ENCODE assay signal across 8 mouse cellular contexts in the genomic region with DNA sequence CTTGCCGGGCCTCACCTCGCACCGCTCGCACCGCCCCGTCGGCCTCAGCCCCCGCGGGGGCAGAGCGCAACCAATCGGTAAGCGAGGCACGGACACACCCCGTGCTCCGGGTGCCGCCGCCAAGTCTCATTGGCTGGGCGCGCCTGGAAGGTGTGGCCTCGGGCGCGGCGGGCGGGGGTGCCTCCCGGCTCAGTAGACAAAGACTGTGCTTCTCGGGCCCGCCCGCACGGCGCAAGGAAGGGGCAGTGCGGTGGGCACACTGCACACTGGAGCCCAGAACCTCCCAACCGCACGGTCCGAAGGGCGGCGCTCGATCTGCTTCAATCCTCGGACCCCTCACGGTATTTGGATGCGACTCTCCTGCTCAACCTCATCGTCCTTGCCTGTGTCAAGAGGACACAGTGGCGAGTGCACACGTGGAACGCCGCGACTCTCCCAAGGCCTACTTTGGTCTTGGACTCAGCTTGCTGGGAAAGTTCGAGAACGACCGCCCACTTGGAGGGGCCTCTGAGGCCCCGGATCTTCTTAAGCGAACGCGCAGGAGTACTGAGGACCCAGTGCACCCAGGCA. TPM values are rescaled to one million over a fixed set of nuclear protein-coding genes. Genes with fewer than 3 reads are reported as not detected.
DNase-seq lines count a peak whose midpoint lies in the region; ATAC-seq and TF ChIP-seq lines count a peak whose summit lies in the region.

A gene (minus strand): TSS at position 44 of the 570 bp plus-strand sequence.
A gene (plus strand): TSS at position 207 of the 570 bp plus-strand sequence.

- no peaks in the 10 kb centered on the region for H3K9me3 ChIP-seq in embryonic facial prominence, embryonic 15.5 days (replicated peaks)
- no peaks in the 10 kb centered on the region for H3K9me3 ChIP-seq in kidney, embryonic 14.5 days (ENCODE audit: control insufficient read depth, low read length)
- no peaks in the 10 kb centered on the region for H3K9me3 ChIP-seq in limb, embryonic 15.5 days

- peak within 1 kb of the TSS; percentile 85 for H3K4me3 ChIP-seq in bone marrow, adult 2 months (replicated peaks; ENCODE audit: control insufficient read depth, low read depth, low read length)
- H3K4me3 ChIP-seq in embryonic facial prominence, embryonic 15.5 days (replicated peaks), result peak within 1 kb of the TSS; percentile 76
- peak within 1 kb of the TSS; percentile 69 for H3K4me3 ChIP-seq in kidney, embryonic 14.5 days (ENCODE audit: low read length)
- H3K4me3 ChIP-seq in limb, embryonic 15.5 days, result peak within 1 kb of the TSS; percentile 66

- peak; percentile 88 for DNase-seq in 3T3-L1 (ENCODE audit: low read depth, low spot score)
- DNase-seq in heart, adult 9 months (ENCODE audit: low spot score in 2 of 2), result peak; percentile 97 to 98
- DNase-seq in monocyte, adult 2 months (ENCODE audit: low read depth in 1 of 2, low spot score in 2 of 2), result peak; percentile 67 to 83
- peak; percentile 95 for DNase-seq in spleen, postnatal 36 days (ENCODE audit: low spot score in 2 of 2)

- peak within 1 kb of the TSS; percentile 75 for H3K9ac ChIP-seq in embryonic facial prominence, embryonic 15.5 days
- peak within 1 kb of the TSS; percentile 77 for H3K9ac ChIP-seq in kidney, embryonic 14.5 days (ENCODE audit: low read depth, low read length)
- H3K9ac ChIP-seq in limb, embryonic 15.5 days, result peak within 1 kb of the TSS; percentile 57

- ATAC-seq in embryonic facial prominence, embryonic 15.5 days (ENCODE audit: insufficient number of reproducible peaks, low FRiP score, low TSS enrichment, low read depth), result peak; percentile 98
- peak; percentile 98 for ATAC-seq in kidney, embryonic 14.5 days (ENCODE audit: low FRiP score, low TSS enrichment)
- peak; percentile 98 for ATAC-seq in limb, embryonic 15.5 days (ENCODE audit: insufficient number of reproducible peaks, low FRiP score, low TSS enrichment, low read depth)

- peak within 1 kb of the TSS; percentile 52 for H3K27ac ChIP-seq in bone marrow, adult 2 months (ENCODE audit: control insufficient read depth, insufficient read depth, low read depth, low read length, poor library complexity)
- peak within 1 kb of the TSS; percentile 90 for H3K27ac ChIP-seq in embryonic facial prominence, embryonic 15.5 days (replicated peaks)
- peak within 1 kb of the TSS; percentile 57 for H3K27ac ChIP-seq in kidney, embryonic 14.5 days (ENCODE audit: low read depth, low read length)
- peak within 1 kb of the TSS; percentile 90 for H3K27ac ChIP-seq in limb, embryonic 15.5 days

- H3K36me3 ChIP-seq in embryonic facial prominence, embryonic 15.5 days, result peaks cover 6% of the 10 kb centered on the region; the same call in 1 of the 2 replicates
- peaks cover 3% of the 10 kb centered on the region; the same call in 1 of the 2 replicates for H3K36me3 ChIP-seq in kidney, embryonic 14.5 days (ENCODE audit: control insufficient read depth, insufficient read depth, low read length)
- H3K36me3 ChIP-seq in limb, embryonic 15.5 days, result peaks cover 2% of the 10 kb centered on the region

- H3K4me1 ChIP-seq in bone marrow, adult 2 months (ENCODE audit: control insufficient read depth, insufficient read depth, low read length), result peaks cover 13% of the 10 kb centered on the region; the same call in 1 of the 2 replicates
- H3K4me1 ChIP-seq in embryonic facial prominence, embryonic 15.5 days, result peaks cover 35% of the 10 kb centered on the region
- peaks cover 33% of the 10 kb centered on the region for H3K4me1 ChIP-seq in kidney, embryonic 14.5 days (ENCODE audit: control insufficient read depth, insufficient read depth, low read length)
- H3K4me1 ChIP-seq in limb, embryonic 15.5 days, result peaks cover 46% of the 10 kb centered on the region

- WGBS in bone marrow, adult 2 months, result under 1% methylated on average over 53 of the region's 53 CpGs
- whole genome bisulfite sequencing in embryonic facial prominence, embryonic 15.5 days, result under 1% methylated on average over 53 of the region's 53 CpGs
- WGBS in kidney, embryonic 14.5 days, result under 1% methylated on average over 53 of the region's 53 CpGs
- WGBS in limb, embryonic 15.5 days, result under 1% methylated on average over 52 of the region's 53 CpGs

- TF ChIP-seq CTCF in bone marrow, adult 2 months (IDR thresholded peaks at IDR 0.05; ENCODE audit: control insufficient read depth, insufficient read depth, low read length), result no peak

- no peak for TF ChIP-seq POLR2A in bone marrow, adult 2 months (IDR thresholded peaks at IDR 0.05; ENCODE audit: borderline replicate concordance, control insufficient read depth, low read depth, low read length)

- no peaks in the 10 kb centered on the region for H3K27me3 ChIP-seq in embryonic facial prominence, embryonic 15.5 days
- no peaks in the 10 kb centered on the region for H3K27me3 ChIP-seq in kidney, embryonic 14.5 days (ENCODE audit: control insufficient read depth, insufficient read depth, low read length)
- H3K27me3 ChIP-seq in limb, embryonic 15.5 days, result no peaks in the 10 kb centered on the region

- H3K4me2 ChIP-seq in embryonic facial prominence, embryonic 15.5 days (replicated peaks), result peak within 1 kb of the TSS; percentile 93
- H3K4me2 ChIP-seq in kidney, embryonic 14.5 days (replicated peaks; ENCODE audit: low read depth, low read length), result peak within 1 kb of the TSS; percentile 98
- H3K4me2 ChIP-seq in limb, embryonic 15.5 days, result peak within 1 kb of the TSS; percentile 91

RNA-seq across cellular contexts. Expression of the first gene that starts in this region (rescaled TPM):
- polyA plus RNA-seq in bone marrow, adult 2 months (2011; ENCODE audit: insufficient read depth, insufficient read length, low replicate concordance, missing spikeins), result 1.1 and 2.5 TPM in 2 replicates
- 11.3 and 11.7 TPM in 2 replicates for polyA plus RNA-seq in embryonic facial prominence, embryonic 15.5 days (2015; fragmentation: Nextera tagmentation; extraction: Ambion mirVana)
- polyA plus RNA-seq in kidney, embryonic 14.5 days (2014; fragmentation: Nextera tagmentation; extraction: Ambion mirVana), result 7.5 and 9.0 TPM in 2 replicates
- 10.3 and 10.9 TPM in 2 replicates for polyA plus RNA-seq in limb, embryonic 15.5 days (2015; fragmentation: Nextera tagmentation; extraction: Ambion mirVana)

RNA-seq across cellular contexts. Expression of the second gene that starts in this region (rescaled TPM):
- polyA plus RNA-seq in bone marrow, adult 2 months (2011; ENCODE audit: insufficient read depth, insufficient read length, low replicate concordance, missing spikeins), result 2.7 and 7.1 TPM in 2 replicates
- polyA plus RNA-seq in embryonic facial prominence, embryonic 15.5 days (2015; fragmentation: Nextera tagmentation; extraction: Ambion mirVana), result 11.6 and 12.0 TPM in 2 replicates
- polyA plus RNA-seq in kidney, embryonic 14.5 days (2014; fragmentation: Nextera tagmentation; extraction: Ambion mirVana), result 7.6 and 9.0 TPM in 2 replicates
- 10.4 and 12.0 TPM in 2 replicates for polyA plus RNA-seq in limb, embryonic 15.5 days (2015; fragmentation: Nextera tagmentation; extraction: Ambion mirVana)

Comparison
In these comparisons a context has a peak if more than half of its experiments do, and no peak if none do; other contexts are left out.
1. Peak in every context shown above with its lines: DNase-seq, ATAC-seq, H3K4me3 ChIP-seq and H3K27ac ChIP-seq.